Mouse (Mus musculus): Measurements from ENCODE around the gene Gm21828. TPM values are rescaled to one million over a fixed set of nuclear protein-coding genes. Genes with fewer than 3 reads are reported as not detected.
"Not testable (repeated sequence)": the region's sequence is repeated elsewhere in the genome, so short reads cannot be mapped to it uniquely, and the experiment has no call there.

The Gm21828 gene
- polyA plus RNA-seq (2012): not detected in 2 replicates

DNA sequence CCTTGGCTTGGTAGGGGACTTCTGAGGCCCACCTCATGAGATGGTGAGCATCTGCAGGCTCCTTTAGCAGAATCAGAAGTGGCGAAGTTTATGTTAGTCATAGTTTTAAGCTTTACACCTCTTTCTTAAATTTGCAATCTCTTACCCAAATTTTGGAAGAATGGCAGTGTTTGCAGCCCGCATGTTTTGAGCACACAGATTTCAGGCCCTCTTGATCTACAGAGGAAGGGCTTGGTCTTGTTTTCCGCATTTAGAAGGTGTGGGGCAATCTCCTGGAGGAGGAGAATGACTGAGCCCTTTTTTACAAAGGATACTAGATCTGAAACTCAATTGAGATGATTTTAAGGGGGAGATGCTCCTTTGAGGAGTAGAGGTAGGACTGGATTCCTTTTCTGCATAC lies at the start of gene Gm21828:
Gene Gm21828, minus strand, starts transcription at position 101 of the 400 bp plus-strand sequence.
- not testable (repeated sequence) for H3K9me3 ChIP-seq (ENCODE audit: control insufficient read depth, low read length); H3K4me3 ChIP-seq (replicated peaks); H3K36me3 ChIP-seq (ENCODE audit: control insufficient read depth); H3K27me3 ChIP-seq (ENCODE audit: control insufficient read depth); H3K4me1 ChIP-seq (ENCODE audit: control insufficient read depth)

GRCm38 (mm10) chrY:13252091-13252490 lies 28.4 kb upstream of the Gm21828 start, which contains the start of the genes Gm21440 and Gm21454:
Gm21440 (plus strand) TSS chrY:13252391.
Gm21454 (plus strand) TSS chrY:13252442.
- H3K4me3 ChIP-seq (replicated peaks); H3K4me1 ChIP-seq (ENCODE audit: control insufficient read depth): not testable (repeated sequence)

More at GRCm38 (mm10) chrY:13252091-13252490, 28.4 kb upstream of the Gm21828 start, which contains the start of the genes Gm21440 and Gm21454:
- H3K36me3 ChIP-seq (ENCODE audit: control insufficient read depth); H3K9me3 ChIP-seq (ENCODE audit: control insufficient read depth, low read length); H3K27me3 ChIP-seq (ENCODE audit: control insufficient read depth): not testable (repeated sequence)

Other genes with a start within 250 kb of the Gm21828 start
- not detected in 2 replicates for gene Gm20807, start 181.0 kb downstream of the Gm21828 start, polyA plus RNA-seq (2012)
- not detected in 2 replicates for gene Gm21891, start 90.4 kb downstream of the Gm21828 start, polyA plus RNA-seq (2012)
- gene Gm21425, start 62.0 kb downstream of the Gm21828 start, polyA plus RNA-seq (2012): not detected in 2 replicates
- gene Gm21440, start 28.5 kb upstream of the Gm21828 start, polyA plus RNA-seq (2012): not detected in 2 replicates
- gene Gm21454, start 28.5 kb upstream of the Gm21828 start, polyA plus RNA-seq (2012): not detected in 2 replicates
- gene Gm21725, start 125.1 kb upstream of the Gm21828 start, polyA plus RNA-seq (2012): not detected in 2 replicates
- gene Gm21866, start 241.7 kb upstream of the Gm21828 start, polyA plus RNA-seq (2012): not detected in 2 replicates